Mouse (Mus musculus) v-Abl transformed pro-B cells (cell line): ENCODE results near the gene Hyal2.

Experiments used
- in situ Hi-C, 2 experiments: fragments of 400-800 bp; cut with MboI; formaldehyde crosslinking; loops; one replicate each; pipeline ENCODE4 v1.15.1; 2025; ENCODE audit not compliant: unreplicated experiment in 2 of 2

Hyal2 gene

DNA sequence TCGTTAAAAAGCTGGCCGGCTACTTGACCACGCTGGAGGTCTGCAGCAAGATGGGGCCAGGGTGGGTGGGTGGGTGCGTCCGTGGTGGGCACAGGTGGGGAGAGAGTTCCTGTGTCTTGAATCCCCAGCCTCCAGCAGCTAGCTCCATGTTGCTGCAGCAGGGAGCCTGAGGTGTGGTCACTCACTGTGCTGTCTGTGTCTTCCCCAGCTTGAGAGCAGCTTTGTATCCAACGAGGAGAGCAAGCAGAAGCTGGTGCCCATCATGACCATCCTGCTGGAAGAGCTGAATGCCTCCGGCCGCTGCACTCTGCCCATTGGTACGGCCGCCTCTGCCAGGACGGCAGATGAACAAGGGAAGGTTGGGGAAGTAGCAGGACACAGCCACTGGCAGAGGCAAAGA is 24.4 kb upstream of the Hyal2 start:
- in situ Hi-C loops = loop anchor here (25.0 kb wide), 2 partner anchors 1381 to 1544 kb away; partner anchors contain the start of genes Ccdc51 (in 1 of the 2), Glyctk (in 1 of the 2), Plxnb1 (in 1 of the 2) and Tma7 (in 1 of the 2)

DNA sequence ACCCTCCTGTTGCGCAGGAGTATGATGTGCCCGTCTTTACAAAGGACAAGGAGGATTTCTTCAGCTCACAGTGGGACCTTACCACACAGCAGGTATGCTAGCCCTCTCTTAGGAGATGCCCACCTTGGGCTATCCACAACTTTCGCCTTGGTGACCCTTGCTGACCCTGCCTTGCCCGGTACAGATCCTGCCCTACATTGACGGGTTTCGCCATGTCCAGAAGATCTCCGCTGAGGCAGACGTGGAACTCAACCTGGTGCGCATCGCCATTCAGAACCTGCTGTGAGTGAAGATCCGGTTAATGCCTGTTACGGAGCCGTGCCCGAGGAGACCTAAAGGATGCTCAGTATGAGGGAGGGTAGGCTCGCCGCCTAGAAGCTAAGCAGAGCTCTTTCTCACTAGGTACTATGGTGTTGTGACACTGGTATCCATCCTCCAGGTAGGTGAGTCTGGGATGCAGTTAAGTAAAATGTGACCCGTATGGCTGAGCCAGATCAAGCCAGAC is 23.5 kb upstream of the Hyal2 start:
- in situ Hi-C loops = loop anchor here (25.0 kb wide), 2 partner anchors 1382 to 1543 kb away; partner anchors contain the start of genes Ccdc51 (in 1 of the 2), Glyctk (in 1 of the 2), Plxnb1 (in 1 of the 2) and Tma7 (in 1 of the 2)

DNA sequence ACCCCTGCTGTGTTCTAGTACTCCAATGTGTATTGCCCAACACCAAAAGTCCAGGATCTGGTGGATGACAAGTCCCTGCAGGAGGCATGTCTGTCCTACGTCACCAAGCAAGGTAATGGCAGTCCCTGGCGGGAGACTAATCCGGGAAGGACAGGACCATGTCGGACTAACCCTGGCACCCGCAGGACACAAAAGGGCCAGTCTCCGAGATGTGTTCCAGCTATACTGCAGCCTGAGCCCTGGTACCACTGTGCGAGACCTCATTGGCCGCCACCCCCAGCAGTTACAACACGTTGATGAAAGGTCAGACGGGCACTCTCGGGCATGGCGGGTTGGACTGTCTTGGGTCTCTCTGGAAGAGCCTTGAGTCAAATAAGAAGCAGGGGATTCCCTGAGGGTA is 23.0 kb upstream of the Hyal2 start:
- in situ Hi-C loops = loop anchor here (25.0 kb wide), 2 partner anchors 1382 to 1543 kb away; partner anchors contain the start of genes Ccdc51 (in 1 of the 2), Glyctk (in 1 of the 2), Plxnb1 (in 1 of the 2) and Tma7 (in 1 of the 2)

DNA sequence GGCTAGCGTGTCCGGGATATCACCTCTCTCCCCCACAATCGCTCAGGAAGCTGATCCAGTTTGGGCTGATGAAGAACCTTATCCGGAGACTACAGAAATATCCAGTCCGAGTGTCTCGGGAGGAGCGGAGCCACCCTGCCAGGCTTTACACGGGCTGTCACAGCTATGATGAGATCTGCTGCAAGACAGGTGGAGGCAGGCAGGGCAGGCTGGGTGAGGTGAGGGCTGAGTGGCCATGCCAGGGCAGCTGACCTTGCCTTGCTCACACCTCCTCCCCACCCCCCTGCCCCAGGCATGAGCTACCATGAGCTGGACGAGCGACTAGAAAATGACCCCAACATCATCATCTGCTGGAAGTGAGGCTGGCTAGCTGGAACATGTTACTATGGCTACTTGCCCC is 22.5 kb upstream of the Hyal2 start:
- in situ Hi-C loops = loop anchor here (25.0 kb wide), 2 partner anchors 1383 to 1542 kb away; partner anchors contain the start of genes Ccdc51 (in 1 of the 2), Glyctk (in 1 of the 2), Plxnb1 (in 1 of the 2) and Tma7 (in 1 of the 2)

DNA sequence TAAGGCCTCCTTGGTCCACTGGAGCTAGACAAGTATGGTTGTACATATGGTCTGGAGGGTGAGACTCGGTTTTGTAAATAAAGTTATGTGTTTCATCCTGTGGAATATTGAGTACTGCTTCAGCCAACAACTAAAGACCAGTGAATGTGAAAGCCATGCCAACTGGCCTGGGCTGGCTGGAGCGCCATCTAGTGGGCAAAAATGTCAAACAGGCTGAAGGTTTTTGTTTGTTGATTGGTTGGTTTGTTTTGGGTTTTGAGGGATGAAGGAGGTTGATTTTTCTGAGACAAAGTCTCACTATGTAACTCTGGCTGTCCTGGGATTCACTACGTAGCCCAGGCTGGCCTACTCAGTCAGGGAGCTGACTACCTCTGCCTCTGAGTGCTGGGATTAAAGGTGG is 22.1 kb upstream of the Hyal2 start:
- in situ Hi-C loops = loop anchor here (25.0 kb wide), 2 partner anchors 1383 to 1542 kb away; partner anchors contain the start of genes Ccdc51 (in 1 of the 2), Glyctk (in 1 of the 2), Plxnb1 (in 1 of the 2) and Tma7 (in 1 of the 2)

DNA sequence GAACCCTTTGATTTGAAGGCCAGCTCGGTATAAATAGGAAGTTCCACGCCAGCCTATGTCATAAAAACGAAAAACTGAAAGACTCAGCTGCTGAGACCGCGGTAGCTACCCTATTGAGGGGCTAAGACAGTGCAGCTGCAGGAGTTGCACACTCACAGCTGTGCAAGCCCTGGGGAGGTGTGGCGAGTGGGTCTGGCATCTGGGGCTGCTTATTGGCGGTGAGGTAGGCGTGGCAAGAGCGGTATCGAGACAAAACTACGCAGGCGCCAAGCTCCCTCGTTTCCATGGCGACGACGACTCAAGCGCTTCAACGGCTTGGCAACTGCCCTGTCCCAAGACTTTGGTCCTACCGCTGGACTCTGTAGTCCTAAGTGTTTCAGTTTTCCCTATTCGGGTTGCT is 20.7 kb upstream of the Hyal2 start, which contains the start of gene Zmynd10:
TSS of gene Zmynd10 (plus strand) at position 273 of the 400 bp plus-strand sequence.
- in situ Hi-C loops = loop anchor here (25.0 kb wide), 2 partner anchors 1385 to 1540 kb away; partner anchors contain the start of genes Ccdc51 (in 1 of the 2), Glyctk (in 1 of the 2), Plxnb1 (in 1 of the 2) and Tma7 (in 1 of the 2)

DNA sequence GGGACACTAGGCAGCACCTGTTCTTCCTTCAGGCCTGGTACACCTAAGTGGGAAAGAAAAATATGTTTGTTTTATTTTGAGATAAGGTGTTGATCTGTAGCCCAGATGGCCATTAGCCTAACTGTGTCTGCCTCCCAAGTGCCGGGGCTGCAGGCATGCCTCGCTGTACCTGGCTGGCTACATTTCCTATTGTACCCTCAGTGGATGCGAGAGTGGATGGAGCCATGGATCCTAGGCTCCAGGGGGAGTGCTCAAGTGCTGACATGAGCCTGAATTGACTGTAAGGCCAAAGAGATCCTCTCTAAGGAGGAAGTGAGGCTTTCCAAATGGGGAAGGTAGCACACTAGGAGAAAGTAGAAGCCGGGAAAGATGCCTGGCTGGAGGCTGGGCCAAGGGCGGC is 19.8 kb upstream of the Hyal2 start:
- in situ Hi-C loops = loop anchor here (25.0 kb wide), 2 partner anchors 1386 to 1539 kb away; partner anchors contain the start of genes Ccdc51 (in 1 of the 2), Glyctk (in 1 of the 2), Plxnb1 (in 1 of the 2) and Tma7 (in 1 of the 2)

DNA sequence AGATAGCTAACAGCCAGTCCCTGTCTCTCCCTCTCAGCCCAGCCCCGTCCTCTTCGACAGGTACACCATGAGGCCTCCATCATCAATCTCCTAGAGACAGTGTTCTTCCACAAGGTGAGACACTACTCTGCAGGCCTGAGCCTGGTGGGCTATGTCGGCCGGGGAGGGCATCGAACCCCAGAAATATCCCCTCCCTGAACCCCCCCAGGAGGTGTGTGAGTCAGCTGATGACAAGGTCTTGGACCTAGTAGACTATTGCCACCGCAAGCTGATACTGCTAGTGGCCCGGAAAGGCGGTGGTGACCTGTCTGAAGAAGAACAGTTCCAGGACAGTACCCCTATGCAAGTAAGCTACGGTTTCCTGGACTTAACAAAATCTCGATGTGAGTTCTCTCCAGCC is 18.9 kb upstream of the Hyal2 start:
- in situ Hi-C loops = loop anchor here (25.0 kb wide), 2 partner anchors 1387 to 1538 kb away; partner anchors contain the start of genes Ccdc51 (in 1 of the 2), Glyctk (in 1 of the 2), Plxnb1 (in 1 of the 2) and Tma7 (in 1 of the 2)

DNA sequence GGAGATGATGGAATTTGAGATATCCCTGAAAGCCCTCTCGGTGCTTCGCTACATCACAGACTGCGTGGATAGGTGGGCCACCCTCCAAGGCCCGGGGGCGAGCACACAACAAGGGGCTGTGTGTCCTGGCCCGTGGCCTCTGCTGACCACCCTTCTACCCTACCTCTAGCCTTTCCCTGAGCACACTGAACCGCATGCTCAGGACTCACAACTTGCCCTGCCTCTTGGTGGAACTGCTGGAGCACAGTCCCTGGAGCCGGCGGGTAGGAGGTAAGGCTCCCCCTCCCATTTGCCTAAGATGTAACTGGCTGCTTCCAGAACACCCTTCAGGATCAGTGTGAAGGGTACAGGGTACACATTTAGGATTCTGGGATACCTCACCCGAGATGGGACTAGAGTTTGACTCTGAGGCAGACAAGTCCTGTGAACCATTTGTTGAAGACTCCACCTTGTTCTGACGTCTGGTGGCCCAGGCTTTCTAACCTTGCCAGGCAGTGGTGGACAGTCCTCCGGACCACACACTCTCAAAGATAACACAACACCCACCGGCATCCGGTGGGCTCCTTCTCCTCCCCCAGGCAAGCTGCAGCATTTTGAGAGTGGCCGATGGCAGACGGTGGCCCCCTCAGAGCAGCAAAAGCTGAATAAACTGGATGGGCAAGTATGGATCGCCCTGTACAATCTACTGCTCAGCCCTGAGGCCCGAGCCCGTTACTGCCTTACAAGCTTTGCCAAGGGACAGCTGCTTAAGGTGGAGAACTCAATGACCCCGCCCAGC is 18.3 kb upstream of the Hyal2 start:
- in situ Hi-C loops = loop anchor here (25.0 kb wide), 3 partner anchors 1362 to 1538 kb away; partner anchors contain the start of genes Ccdc51 (in 1 of the 2), Glyctk (in 1 of the 2), Plxnb1 (in 1 of the 2) and Ppm1m (in 1 of the 2)

DNA sequence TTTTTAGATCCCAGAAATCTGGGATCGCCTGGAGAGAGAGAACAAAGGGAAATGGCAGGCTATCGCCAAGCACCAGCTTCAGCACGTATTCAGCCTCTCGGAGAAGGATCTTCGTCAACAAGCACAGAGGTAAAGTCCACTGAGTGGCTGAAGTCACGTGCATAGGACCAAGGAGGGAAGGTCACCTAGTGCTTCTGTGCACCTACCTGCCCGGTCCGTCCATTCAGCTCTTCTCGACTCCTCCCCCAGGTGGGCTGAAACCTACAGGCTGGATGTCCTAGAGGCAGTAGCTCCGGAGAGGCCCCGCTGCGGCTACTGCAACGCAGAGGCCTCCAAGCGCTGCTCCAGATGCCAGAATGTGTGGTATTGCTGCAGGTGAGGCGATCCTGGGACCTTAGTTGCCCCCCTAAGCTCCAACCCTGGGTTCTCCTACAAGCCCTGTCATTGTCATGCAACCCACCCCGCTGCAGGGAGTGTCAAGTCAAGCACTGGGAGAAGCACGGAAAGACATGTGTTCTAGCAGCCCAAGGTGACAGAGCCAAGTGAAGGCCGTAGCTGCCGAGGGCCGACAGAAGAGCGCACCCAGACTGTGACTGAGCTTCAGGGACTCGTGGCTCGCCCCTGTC is 17.1 kb upstream of the Hyal2 start:
- in situ Hi-C loops = loop anchor here in 1 of 2 experiments (25.0 kb wide), 1 partner anchor 1363 kb away; the partner anchor contains the start of gene Ppm1m

DNA sequence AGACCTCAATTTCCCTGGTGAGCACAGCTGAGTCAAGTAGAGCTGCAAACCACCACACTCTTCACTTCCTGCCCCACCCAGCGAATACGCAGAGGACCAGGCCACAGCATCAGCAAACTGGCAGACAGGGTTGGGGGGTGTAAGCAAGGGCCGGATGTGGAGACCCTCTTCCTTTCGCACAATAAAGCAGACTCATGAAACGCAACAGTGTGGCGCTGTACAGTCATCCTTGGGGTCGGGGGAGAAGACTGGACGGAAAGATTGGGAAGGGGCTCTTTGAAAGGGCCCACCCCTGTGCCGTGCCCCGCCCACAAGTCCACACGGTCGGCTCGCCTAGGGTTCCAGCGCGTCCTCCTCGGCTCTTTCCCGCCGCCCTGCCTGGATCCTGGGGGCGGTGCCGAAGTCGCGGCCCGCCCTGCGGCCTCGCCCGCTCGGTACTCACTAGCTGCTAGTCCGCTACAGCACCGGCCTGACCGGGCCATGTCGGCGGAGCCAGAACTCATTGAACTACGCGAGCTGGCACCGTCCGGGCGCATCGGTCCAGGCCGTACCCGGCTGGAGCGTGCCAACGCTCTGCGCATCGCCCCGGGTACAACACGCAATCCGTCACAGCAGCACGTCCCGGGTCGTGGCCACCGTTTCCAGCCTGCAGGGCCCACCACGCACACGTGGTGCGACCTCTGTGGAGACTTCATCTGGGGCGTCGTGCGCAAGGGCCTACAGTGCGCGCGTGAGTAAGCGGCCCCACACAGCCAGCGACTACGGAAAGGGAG is 16.4 kb upstream of the Hyal2 start, which contains the start of gene Rassf1:
TSS of gene Rassf1 (plus strand) at position 439 of the 773 bp plus-strand sequence.
- in situ Hi-C loops = loop anchor here in 1 of 2 experiments (25.0 kb wide), 1 partner anchor 1364 kb away; the partner anchor contains the start of gene Ppm1m

DNA sequence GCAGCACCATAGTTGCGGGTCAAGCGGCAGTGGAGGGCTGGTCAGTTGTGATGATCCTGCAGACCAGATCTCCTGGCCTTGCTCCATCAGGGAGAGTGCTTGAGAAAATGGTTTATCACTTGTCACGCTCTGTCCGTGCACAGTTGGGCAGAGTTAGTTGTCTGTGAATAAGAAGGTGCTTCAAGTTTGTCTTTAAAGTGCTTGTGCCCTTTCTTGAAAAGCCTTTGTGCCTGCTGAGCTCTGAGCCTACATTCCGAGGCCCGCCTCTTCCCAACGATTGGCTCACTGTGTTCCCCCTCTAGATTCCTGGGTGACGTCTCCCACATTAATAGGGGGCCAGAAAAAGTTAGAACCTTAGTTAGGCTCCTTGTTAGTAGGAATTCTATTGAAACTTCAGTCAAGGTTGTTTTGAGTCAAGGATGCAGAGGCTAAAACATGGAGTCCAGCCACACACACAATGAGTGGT is 15.8 kb upstream of the Hyal2 start:
- in situ Hi-C loops = loop anchor here in 1 of 2 experiments (25.0 kb wide), 1 partner anchor 1365 kb away; the partner anchor contains the start of gene Ppm1m

DNA sequence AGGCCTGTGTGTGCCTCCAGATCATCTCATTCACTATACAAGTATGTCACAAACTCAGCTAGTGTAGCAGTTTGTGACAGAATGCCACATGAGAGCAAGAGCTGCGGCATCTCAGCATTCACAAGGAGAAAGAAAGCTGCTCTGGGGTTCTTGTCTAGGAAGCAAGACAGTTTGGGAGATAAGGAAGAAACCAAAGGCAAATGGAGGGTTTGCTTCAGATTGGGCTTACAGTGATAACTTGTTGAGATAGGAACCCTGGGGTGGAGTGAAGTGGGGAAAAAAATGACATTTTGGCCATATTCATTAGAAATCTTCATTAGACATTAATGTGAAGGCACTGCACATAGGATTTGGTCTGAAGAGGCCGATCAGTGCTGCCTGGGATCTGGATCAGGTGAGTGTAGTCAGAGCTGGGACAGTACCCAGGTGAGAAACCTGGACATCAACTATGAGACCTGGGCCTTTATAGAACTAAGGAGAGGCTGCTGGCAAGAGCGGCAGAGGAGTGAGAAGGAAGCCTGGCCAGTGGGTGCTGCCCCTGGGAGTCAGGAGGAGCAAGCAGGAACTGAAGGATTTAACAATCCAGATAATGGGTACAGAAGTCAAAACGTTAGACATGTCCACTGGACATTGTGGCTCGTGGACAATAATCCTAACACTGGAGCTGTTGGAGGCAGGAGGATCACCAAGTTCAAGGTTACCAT is 14.9 kb upstream of the Hyal2 start:
- in situ Hi-C loops = loop anchor here in 1 of 2 experiments (25.0 kb wide), 1 partner anchor 1366 kb away; the partner anchor contains the start of gene Ppm1m

DNA sequence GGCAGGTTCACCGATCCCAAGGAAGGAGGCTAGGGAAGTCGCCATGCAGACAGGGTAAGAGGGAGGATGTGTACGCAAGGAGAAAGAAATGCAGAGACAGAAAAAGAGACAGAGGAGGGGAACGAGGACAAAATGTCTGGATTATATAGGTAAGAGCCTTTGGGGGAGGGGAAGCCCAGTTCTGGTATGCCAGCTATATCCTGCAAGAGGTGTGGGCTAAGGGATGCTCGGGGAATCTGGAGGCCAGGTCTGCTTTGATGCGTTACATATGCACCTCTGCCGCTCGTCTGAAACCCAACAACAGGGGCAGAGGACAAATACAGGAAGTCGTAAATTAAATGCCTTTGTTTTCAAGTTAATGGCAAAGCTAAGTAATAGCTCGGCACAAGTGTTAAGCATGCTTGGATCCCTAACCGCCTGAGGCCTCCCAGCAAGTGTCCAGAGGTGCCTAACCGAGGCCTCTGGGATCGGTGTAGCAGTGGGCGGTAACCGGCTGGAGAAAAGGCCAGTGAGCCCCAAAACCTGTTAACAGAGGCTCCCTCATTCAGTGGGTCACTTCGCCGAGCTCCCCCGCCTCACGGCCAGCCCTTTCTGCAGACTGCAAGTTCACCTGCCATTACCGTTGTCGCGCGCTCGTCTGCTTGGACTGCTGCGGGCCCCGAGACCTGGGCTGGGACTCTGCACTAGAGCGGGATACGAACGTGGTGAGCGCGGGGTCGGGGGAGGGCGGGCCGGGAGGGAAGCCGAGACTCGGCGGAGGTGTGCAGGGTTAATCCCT is 14.0 kb upstream of the Hyal2 start:
- in situ Hi-C loops = loop anchor here in 1 of 2 experiments (25.0 kb wide), 1 partner anchor 1366 kb away; the partner anchor contains the start of gene Ppm1m

DNA sequence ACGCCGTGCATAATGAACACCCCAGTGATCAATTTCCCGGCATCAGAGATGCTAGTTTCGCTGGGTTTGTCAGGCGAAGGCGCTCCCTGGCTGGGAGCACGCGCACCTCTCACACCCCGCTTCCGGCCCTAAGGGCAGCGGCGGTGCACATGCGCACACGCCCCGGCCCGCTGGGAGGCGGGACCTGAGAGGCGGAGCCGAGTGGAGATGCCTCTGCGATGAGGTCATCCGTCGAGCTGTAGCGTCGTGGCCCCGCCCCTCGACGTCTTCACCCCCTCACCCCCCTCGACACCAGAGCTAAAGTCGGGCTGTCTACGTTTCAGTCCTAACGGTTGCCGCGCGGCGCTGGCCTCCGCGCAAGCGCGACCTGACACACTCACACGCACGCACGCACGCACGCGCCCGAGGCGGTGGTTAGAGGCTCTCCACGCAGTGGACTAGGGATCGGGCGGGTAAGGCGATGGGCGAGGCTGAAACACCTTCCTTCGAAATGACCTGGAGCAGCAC is 13.4 kb upstream of the Hyal2 start:
- in situ Hi-C loops = loop anchor here in 1 of 2 experiments (25.0 kb wide), 1 partner anchor 1367 kb away; the partner anchor contains the start of gene Ppm1m

DNA sequence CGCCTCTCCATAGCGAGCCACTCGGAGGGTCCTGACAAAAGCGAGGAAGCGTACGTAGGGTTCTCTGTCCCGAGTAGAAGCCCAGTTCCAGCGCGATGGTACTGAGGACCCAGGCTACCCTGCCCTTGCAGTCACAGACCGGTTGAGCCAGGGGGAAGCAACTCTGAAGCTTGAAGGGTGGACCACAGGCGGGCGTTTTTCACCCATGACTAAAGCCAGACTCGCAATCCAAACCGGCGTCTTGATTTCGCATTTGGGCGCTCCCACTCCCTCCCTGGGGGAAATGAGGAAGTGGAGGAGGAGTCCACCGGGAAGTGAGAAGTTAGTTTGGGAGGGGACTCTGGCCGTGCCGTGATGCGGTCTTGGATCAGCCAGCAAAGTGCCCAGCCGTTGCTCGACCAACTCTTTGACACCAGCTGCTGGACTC is 12.7 kb upstream of the Hyal2 start:
- in situ Hi-C loops = loop anchor here in 1 of 2 experiments (25.0 kb wide), 1 partner anchor 1368 kb away; the partner anchor contains the start of gene Ppm1m

DNA sequence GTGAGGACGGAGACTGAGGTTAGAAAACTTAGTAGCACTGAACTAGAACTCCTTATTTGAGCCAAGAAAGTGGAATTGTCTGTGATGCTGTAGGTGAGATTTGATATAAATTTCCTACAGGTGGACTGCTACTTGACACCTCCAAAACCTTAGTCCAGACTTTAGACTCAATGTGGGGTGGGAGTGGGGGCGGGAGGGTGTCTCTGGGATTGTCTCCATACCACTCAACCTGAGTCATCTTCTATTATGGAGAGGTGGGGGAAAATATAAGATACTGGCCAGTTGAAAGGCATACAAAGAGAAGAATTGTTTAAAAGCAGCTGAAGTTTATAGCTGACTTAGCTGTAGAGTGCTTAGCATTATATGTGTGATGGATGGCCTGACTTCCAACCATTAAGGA is 12.0 kb upstream of the Hyal2 start:
- in situ Hi-C loops = loop anchor here in 1 of 2 experiments (25.0 kb wide), 1 partner anchor 1368 kb away; the partner anchor contains the start of gene Ppm1m
